Mouse (Mus musculus): ENCODE data around the gene Cyp1a1.

GRCm38 (mm10) chr9:57656631-57657350 is 30.9 kb upstream of the Cyp1a1 start:
- TF ChIP-seq CTCF (IDR thresholded peaks at IDR 0.05; ENCODE audit: low read depth, low read length) (no peak), POLR2A (IDR thresholded peaks at IDR 0.05; ENCODE audit: insufficient read depth, low read length) (no peak)
